Mouse (Mus musculus) stomach, postnatal 0 days (tissue): ENCODE measurements at regions not wholly inside any gene's neighbourhood (a gene's known extent, or its start where the extent isn't known, plus 50 kb on each side); places are given as distances from the start of the nearest gene placed in this dataset.

Source experiments
- ATAC-seq: fragments of 200-750 bp; cut with Nextera tagmentation; 2 replicates; pipeline ENCODE4 v1.8.0; 2017; ENCODE audit not compliant: low FRiP score, low TSS enrichment
- DNase-seq: peaks from one replicate; pipeline ENCODE4 v3.0.0-alpha.2; 2016; ENCODE audit warnings: low spot score
- H3K27ac ChIP-seq: fragments of 300-500 bp; sonication (generic); replicated peaks from 2 replicates; pipeline ENCODE4 v1.5.1; 2014; ENCODE audit warnings: mild to moderate bottlenecking, control low read depth
- H3K27me3 ChIP-seq: fragments of 300-500 bp; sonication (generic); 2 replicates; pipeline ENCODE4 v1.6.1; 2014; ENCODE audit warnings: low read length; ENCODE audit not compliant: control insufficient read depth, insufficient read depth
- H3K36me3 ChIP-seq: fragments of 300-500 bp; sonication (generic); 2 replicates; pipeline ENCODE4 v1.6.1; 2014; ENCODE audit warnings: low read length, mixed read lengths; ENCODE audit not compliant: control insufficient read depth, insufficient read depth
- H3K4me1 ChIP-seq: fragments of 300-500 bp; sonication (generic); replicated peaks from 2 replicates; pipeline ENCODE4 v1.6.1; 2014; ENCODE audit warnings: antibody characterized with exemption; ENCODE audit not compliant: control insufficient read depth, insufficient read depth
- H3K4me2 ChIP-seq: fragments of 300-500 bp; sonication (generic); replicated peaks from 2 replicates; pipeline ENCODE4 v1.6.1; 2014; ENCODE audit warnings: low read depth, mild to moderate bottlenecking, control low read depth, moderate library complexity
- H3K4me3 ChIP-seq: fragments of 300-500 bp; sonication (generic); 2 replicates; pipeline ENCODE4 v1.5.1; 2014; ENCODE audit warnings: low read depth, low read length, control low read depth
- H3K9ac ChIP-seq: fragments of 300-500 bp; sonication (generic); 2 replicates; pipeline ENCODE4 v1.6.1; 2014; ENCODE audit warnings: mild to moderate bottlenecking, low read length, control low read depth, mixed read lengths
- H3K9me3 ChIP-seq: fragments of 300-500 bp; sonication (generic); 2 replicates; pipeline ENCODE4 v1.6.1; 2016; ENCODE audit warnings: low read length; ENCODE audit not compliant: control insufficient read depth
- CTCF ChIP-seq: IDR thresholded peaks from 2 replicates; pipeline ENCODE4 v1.5.1; 2016; ENCODE audit warnings: antibody characterized with exemption, low read depth, mild to moderate bottlenecking, moderate library complexity
- EP300 ChIP-seq: optimal IDR thresholded peaks from 2 replicates; pipeline ENCODE3; 2016; ENCODE audit warnings: antibody characterized with exemption
- WGBS: fragments of 180-500 bp; shearing (Covaris S2); extraction: QIAGEN DNeasy Blood & Tissue Kit; methylation state at CpG from one replicate; pipeline ENCODE4 v1.1.7; 2014; 5-methylcytosine and 5-hydroxymethylcytosine counted together

DNA sequence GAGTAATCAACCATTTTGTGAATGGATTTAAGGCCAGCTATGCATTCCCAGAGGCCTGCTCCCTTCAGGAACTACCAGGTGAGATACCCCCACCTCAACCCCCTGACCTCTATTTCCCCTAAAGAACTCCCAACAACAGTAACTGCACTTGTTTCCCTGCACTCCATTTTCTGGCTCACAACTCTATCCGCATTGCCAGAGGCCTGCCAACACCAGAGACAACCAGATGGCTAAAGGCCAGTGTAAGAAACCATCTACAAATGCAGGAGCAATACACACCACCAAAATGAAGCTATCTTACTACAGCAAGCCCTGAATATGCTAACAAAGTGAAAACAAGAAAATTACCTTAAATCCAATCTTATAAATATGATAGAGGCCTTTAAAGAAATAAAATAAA is 77.7 kb upstream of the Slc13a1 start:
- Histone ChIP-seq H3K4me1 (no peaks in the 10 kb centered on the region), H3K4me3 (no peak overlapping the region), H3K27ac (no peak overlapping the region), H3K4me2 (no peak overlapping the region), H3K9me3 (no peaks in the 10 kb centered on the region), H3K27me3 (no peaks in the 10 kb centered on the region), H3K36me3 (no peaks in the 10 kb centered on the region), H3K9ac (no peak overlapping the region)
- TF ChIP-seq EP300: no peak
- TF ChIP-seq CTCF: no peak
- no peak for ATAC-seq
- DNase-seq: no peak
- WGBS: 86% methylated on average over 1 of the region's 1 CpGs

DNA sequence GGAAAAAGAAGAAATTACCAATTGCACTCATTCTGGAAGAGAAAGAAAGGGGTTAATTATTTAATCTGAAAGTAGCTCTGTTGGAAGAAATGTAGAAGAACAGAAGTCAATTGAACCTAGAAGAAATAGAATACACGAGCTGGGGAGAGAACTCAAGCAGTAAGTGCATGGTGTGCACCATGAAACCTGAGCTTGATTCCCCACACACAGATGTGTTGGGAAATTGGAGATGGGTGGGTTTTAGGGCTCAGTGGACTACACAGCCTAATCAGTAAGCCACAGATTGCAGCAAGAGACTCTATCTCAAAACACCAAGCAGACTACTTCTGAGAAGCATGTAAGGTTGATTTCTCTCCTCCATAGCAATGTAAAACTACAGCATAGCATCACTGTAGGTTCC is 70.6 kb upstream of the Slc13a1 start:
- Histone ChIP-seq H3K27me3 (no peaks in the 10 kb centered on the region), H3K4me3 (no peak overlapping the region), H3K4me1 (no peaks in the 10 kb centered on the region), H3K9ac (no peak overlapping the region), H3K27ac (no peak overlapping the region), H3K9me3 (no peaks in the 10 kb centered on the region), H3K4me2 (no peak overlapping the region), H3K36me3 (no peaks in the 10 kb centered on the region)
- 35% methylated on average over 1 of the region's 1 CpGs for WGBS
- TF ChIP-seq EP300: no peak
- no peak for TF ChIP-seq CTCF
- DNase-seq (no peak), ATAC-seq (no peak)

DNA sequence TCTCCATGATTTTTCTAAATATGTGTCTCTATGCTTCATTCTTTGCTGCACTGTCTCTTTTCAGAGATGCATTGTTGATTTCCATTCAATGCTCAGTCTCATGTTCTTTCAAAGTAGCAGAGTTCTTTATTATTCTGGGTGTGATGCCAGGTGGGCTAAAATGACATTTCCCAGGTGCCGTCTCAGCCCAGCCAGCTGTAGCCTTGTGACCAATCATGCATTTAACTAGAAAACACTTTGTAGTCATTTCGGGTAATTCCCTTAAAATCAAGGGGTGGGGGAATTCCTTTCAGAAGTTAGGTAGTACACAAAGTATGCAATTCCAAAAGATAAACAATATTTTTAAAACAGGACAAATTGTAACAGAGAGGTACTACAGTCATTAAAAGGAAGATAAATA is 70.2 kb upstream of the Slc13a1 start:
- Histone ChIP-seq H3K4me2 (no peak overlapping the region), H3K4me1 (no peaks in the 10 kb centered on the region), H3K36me3 (no peaks in the 10 kb centered on the region), H3K27ac (no peak overlapping the region), H3K9me3 (no peaks in the 10 kb centered on the region), H3K27me3 (no peaks in the 10 kb centered on the region), H3K9ac (no peak overlapping the region), H3K4me3 (no peak overlapping the region)
- ATAC-seq (no peak), DNase-seq (no peak)
- 59% methylated on average over 2 of the region's 2 CpGs for WGBS
- TF ChIP-seq CTCF: no peak

DNA sequence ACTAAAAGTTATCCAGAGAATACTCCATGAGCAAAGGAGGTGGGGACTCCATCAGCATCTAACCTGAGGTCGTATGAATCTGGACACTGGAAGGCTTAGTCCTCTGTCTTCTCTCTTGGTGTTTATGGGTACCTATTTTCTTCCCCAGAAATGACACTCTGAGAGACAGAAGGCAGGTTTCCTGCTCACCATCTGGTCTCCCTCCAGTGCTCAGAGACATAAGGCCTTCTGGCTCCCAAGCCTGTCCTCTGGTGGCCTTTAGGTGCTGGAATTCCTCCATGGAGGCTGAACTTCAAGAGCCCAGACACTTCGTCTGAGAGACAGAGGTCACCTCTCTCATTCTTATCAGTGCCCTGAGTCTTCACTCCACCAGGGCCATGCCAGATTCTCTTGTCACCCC is 65.7 kb upstream of the Slc13a1 start:
- 67% methylated on average over 2 of the region's 2 CpGs for WGBS
- DNase-seq (no peak), ATAC-seq (no peak)
- Histone ChIP-seq H3K4me2 (no peak overlapping the region), H3K36me3 (no peaks in the 10 kb centered on the region), H3K4me3 (no peak overlapping the region), H3K27me3 (no peaks in the 10 kb centered on the region), H3K27ac (no peak overlapping the region), H3K9me3 (no peaks in the 10 kb centered on the region), H3K9ac (no peak overlapping the region), H3K4me1 (no peaks in the 10 kb centered on the region)
- TF ChIP-seq EP300 (no peak), CTCF (no peak)

DNA sequence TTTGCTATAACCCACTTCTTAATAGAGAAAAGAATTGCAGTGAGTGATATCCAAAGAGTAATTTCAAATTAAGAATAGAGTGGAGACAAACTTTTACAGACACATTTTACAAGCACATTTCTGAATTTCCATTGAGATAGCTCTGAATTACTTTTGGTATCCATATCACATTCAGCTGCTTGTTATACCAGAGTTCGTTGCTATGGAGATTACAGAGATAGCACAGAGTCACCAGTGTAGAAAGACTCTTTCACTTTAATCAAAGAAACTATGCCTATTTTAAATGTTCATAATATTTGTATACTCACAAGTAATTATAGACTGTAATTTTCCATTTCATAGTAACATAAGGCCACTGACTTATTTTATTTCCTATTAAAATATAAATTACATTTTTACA is 52.7 kb upstream of the Slc13a1 start:
- 65% methylated on average over 1 of the region's 1 CpGs for WGBS
- TF ChIP-seq CTCF (no peak), EP300 (no peak)
- Histone ChIP-seq H3K4me1 (no peaks in the 10 kb centered on the region), H3K4me2 (no peak overlapping the region), H3K36me3 (no peaks in the 10 kb centered on the region), H3K27me3 (no peaks in the 10 kb centered on the region), H3K27ac (no peak overlapping the region), H3K9me3 (no peaks in the 10 kb centered on the region), H3K4me3 (no peak overlapping the region), H3K9ac (no peak overlapping the region)
- ATAC-seq: no peak
- no peak for DNase-seq

DNA sequence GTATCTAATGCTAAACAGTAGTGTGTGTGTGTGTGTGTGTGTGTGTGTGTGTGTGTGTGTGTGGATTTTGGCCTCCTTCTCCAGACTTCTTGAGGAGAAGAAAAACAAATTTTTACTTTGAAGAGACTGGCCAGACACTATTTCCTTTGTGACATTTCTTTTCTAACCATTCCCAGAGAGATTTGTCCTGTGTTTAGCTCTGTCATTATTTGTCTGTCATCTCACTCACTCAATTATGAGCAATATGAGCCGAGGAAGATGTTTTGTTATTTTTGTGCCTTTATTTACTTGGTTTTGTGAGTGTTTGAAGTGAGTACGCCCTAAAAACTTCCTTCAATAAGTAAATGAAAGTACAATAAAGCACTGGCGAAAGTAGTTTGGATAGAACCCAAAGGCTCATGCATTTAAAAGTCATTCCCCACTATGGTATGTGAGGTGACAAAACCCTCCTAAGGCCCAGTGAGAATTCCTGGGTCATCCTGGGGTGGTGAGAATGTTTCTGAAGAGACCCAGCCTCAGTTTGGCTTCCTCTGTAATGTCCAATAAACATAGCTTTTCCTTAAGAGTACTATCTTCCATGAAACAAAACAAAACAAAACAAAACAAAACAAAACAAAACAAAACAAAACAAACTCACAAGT is 52.1 kb upstream of the Slc13a1 start:
- no peak for DNase-seq
- H3K4me2 ChIP-seq: no peak overlapping the region
- no peaks in the 10 kb centered on the region for H3K4me1 ChIP-seq
- H3K4me3 ChIP-seq: no peak overlapping the region
- no peak overlapping the region for H3K27ac ChIP-seq
- 48% methylated on average over 3 of the region's 3 CpGs for WGBS
- no peak overlapping the region for H3K9ac ChIP-seq
- H3K36me3 ChIP-seq: no peaks in the 10 kb centered on the region
- no peak for ATAC-seq
- no peaks in the 10 kb centered on the region for H3K9me3 ChIP-seq
- H3K27me3 ChIP-seq: no peaks in the 10 kb centered on the region
- TF ChIP-seq EP300: no peak
- TF ChIP-seq CTCF: no peak
